Mouse (Mus musculus): ENCODE data around the gene Srsf9. TPM values are rescaled to one million over a fixed set of nuclear protein-coding genes. Genes with fewer than 3 reads are reported as not detected.
"Not testable (repeated sequence)": the region's sequence is repeated elsewhere in the genome, so short reads cannot be mapped to it uniquely, and the experiment has no call there.

Srsf9 gene
- total RNA-seq, 2 experiments from 2014 or later: 26.8 to 45.7 TPM

DNA sequence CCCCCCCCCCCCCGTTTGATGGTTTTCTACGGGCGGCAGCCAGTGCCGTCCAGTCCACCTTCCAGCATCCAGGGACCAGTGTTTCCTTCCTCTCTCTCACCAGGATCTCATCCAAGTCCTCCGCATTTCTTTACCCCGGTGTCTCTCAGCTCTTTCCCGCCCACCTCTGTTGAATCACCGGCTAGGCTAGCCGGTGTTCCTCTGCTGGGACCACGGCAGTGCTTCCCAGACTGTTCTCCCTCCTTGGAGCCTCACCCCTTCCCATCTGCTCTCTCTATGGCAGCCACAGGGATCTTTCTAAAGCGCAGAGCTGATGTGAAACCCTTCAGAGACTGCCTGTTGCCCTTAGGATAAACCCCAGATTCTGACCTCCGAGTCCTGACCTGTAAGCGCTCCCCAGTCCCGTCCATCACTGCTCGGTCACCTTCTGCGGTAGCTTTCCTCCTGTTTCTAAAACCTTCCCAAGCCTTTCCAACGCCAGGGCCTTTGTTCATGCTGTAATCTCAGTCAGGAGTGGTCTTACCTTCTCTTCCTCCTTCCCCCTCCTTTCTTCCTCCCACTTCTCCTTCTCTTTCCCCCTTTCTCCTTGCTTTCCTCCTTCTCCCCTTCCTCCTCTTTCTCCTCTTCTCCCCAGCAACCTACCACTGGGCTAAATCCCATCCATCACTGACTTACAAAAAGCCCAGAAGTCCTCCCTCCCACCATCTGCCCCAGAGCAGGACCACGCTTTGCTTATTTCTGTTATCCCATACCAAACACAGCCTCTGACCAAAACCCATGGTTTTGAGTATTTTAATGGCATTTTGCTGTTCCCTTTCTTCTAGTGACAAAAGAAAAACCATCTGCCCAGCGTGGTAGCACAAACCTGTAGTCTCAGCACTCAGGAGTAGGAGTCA is 36.1 kb downstream of the Srsf9 start:
- ATAC-seq (replicated peaks; ENCODE audit: low FRiP score, poor library complexity, severe bottlenecking): no peak

DNA sequence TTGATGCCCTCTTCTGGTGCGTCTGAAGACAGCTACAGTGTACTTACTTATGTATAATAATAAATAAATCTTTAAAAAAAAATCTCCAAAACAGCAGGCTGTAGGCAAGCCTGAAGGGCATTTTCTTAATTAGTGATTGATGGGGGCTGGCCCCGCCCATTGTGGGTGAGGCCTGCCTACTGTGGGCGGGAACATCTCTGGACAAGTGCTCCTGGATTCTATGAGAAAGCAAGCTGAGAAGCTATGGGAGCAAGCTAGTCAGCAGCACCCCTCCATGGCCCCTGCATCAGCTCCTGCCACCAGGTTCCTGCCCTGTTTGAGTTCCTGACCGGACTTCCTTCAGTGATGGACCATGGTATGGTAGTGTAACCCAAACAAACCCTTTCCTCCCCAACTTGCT is 37.8 kb downstream of the Srsf9 start:
- no peak for ATAC-seq (replicated peaks; ENCODE audit: low FRiP score, poor library complexity, severe bottlenecking)

DNA sequence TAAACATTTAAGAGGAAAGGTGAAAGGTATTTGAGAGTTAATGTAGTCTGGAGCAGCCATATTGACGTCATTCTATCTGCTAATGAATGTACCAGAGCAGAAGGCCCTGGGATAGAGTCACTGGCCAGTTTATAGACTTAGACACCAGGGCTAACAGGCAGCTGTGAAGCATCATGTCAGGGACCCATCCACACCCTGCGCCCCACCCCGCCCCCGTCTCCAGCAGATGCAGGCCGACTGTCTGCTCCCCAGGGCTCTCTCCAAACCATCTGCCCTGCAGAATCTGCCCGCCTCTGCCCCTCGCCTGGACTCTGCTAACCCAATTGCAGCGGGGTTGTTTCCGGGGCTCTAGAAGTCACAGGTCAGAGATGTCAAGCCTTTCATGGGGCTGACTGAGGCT is 44.8 kb downstream of the Srsf9 start:
- no peak for ATAC-seq (replicated peaks; ENCODE audit: low FRiP score, poor library complexity, severe bottlenecking)

GRCm38 (mm10) chr5:115373441-115374203 is 46.6 kb downstream of the Srsf9 start:
- ATAC-seq (replicated peaks; ENCODE audit: low FRiP score, poor library complexity, severe bottlenecking): no peak

GRCm38 (mm10) chr5:115374204-115374820 is 47.3 kb downstream of the Srsf9 start:
- no peak for ATAC-seq (replicated peaks; ENCODE audit: low FRiP score, poor library complexity, severe bottlenecking)

- no peak; the same call in 1 of the 2 replicates for ATAC-seq (replicated peaks; ENCODE audit: low FRiP score, poor library complexity, severe bottlenecking)
These were observed 48.5 kb downstream of the Srsf9 start for GRCm38 (mm10) chr5:115375436-115375835.

DNA sequence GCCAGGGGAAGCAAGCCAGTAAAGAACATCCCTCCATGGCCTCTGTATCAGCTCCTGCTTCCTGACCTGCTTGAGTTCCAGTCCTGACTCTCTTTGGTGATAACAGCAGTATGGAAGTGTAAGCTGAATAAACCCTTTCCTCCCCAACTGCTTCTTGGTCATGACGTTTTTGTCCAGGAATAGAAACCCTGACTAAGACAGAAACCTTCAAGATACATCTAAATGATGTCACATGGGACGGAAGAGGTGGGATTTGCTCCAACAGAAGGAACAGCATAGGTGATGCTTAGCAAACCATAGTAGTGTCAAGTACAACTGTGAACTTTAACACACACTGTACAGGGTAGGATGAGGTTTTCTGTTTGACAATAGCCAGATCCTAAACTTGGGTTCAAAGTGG is 51.9 kb downstream of the Srsf9 start:
- not testable (repeated sequence) for ATAC-seq (replicated peaks; ENCODE audit: low FRiP score, poor library complexity, severe bottlenecking)

Other genes with a start within 250 kb of the Srsf9 start
- not detected in 2 replicates for gene Gm10401, start 228.9 kb upstream of the Srsf9 start, total RNA-seq (2015; ENCODE audit: low replicate concordance)
- gene Gm10401, start 228.9 kb upstream of the Srsf9 start, total RNA-seq (2017; ENCODE audit: low replicate concordance): 1.2 and 5.8 TPM in 2 replicates
- 4.2 and 20.2 TPM in 2 replicates for gene Acads, start 207.8 kb upstream of the Srsf9 start, total RNA-seq (2015; ENCODE audit: low replicate concordance)
- gene Acads, start 207.8 kb upstream of the Srsf9 start, total RNA-seq (2017; ENCODE audit: low replicate concordance): 2.4 and 8.0 TPM in 2 replicates
- 5.4 and 5.9 TPM in 2 replicates for gene Unc119b, start 192.2 kb upstream of the Srsf9 start, total RNA-seq (2015; ENCODE audit: low replicate concordance)
- 5.4 and 6.8 TPM in 2 replicates for gene Unc119b, start 192.2 kb upstream of the Srsf9 start, total RNA-seq (2017; ENCODE audit: low replicate concordance)
- gene Mlec, start 169.0 kb upstream of the Srsf9 start, total RNA-seq (2015; ENCODE audit: low replicate concordance): 32.3 and 36.8 TPM in 2 replicates
- 23.2 and 25.9 TPM in 2 replicates for gene Mlec, start 169.0 kb upstream of the Srsf9 start, total RNA-seq (2017; ENCODE audit: low replicate concordance)
- not detected in 2 replicates for gene Cabp1, start 132.8 kb upstream of the Srsf9 start, total RNA-seq (2015; ENCODE audit: low replicate concordance)
- not detected in 2 replicates for gene Cabp1, start 132.8 kb upstream of the Srsf9 start, total RNA-seq (2017; ENCODE audit: low replicate concordance)
- 45.8 and 70.0 TPM in 2 replicates for gene Pop5, start 91.3 kb upstream of the Srsf9 start, total RNA-seq (2015; ENCODE audit: low replicate concordance)
- 29.8 and 33.7 TPM in 2 replicates for gene Pop5, start 91.3 kb upstream of the Srsf9 start, total RNA-seq (2017; ENCODE audit: low replicate concordance)
- 170 and 198 TPM in 2 replicates for gene Rnf10, start 54.3 kb upstream of the Srsf9 start, total RNA-seq (2015; ENCODE audit: low replicate concordance)
- gene Rnf10, start 54.3 kb upstream of the Srsf9 start, total RNA-seq (2017; ENCODE audit: low replicate concordance): 378 and 474 TPM in 2 replicates
- gene Coq5, start 47.5 kb upstream of the Srsf9 start, total RNA-seq (2015; ENCODE audit: low replicate concordance): 7.2 and 8.4 TPM in 2 replicates
- 12.8 and 15.9 TPM in 2 replicates for gene Coq5, start 47.5 kb upstream of the Srsf9 start, total RNA-seq (2017; ENCODE audit: low replicate concordance)
- 310 and 338 TPM in 2 replicates for gene Dynll1, start 26.2 kb upstream of the Srsf9 start, total RNA-seq (2015; ENCODE audit: low replicate concordance)
- 98.2 and 201 TPM in 2 replicates for gene Dynll1, start 26.2 kb upstream of the Srsf9 start, total RNA-seq (2017; ENCODE audit: low replicate concordance)
- gene Gatc, start 14.0 kb downstream of the Srsf9 start, total RNA-seq (2015; ENCODE audit: low replicate concordance): 25.6 and 32.3 TPM in 2 replicates
- gene Gatc, start 14.0 kb downstream of the Srsf9 start, total RNA-seq (2017; ENCODE audit: low replicate concordance): 6.4 and 10.9 TPM in 2 replicates
- gene Triap1, start 14.0 kb downstream of the Srsf9 start, total RNA-seq (2015; ENCODE audit: low replicate concordance): 19.3 and 19.8 TPM in 2 replicates
- gene Triap1, start 14.0 kb downstream of the Srsf9 start, total RNA-seq (2017; ENCODE audit: low replicate concordance): 3.2 and 8.5 TPM in 2 replicates
- gene Cox6a1, start 21.8 kb downstream of the Srsf9 start, total RNA-seq (2015; ENCODE audit: low replicate concordance): 265 and 340 TPM in 2 replicates
- 55.4 and 95.0 TPM in 2 replicates for gene Cox6a1, start 21.8 kb downstream of the Srsf9 start, total RNA-seq (2017; ENCODE audit: low replicate concordance)
- not detected in 2 replicates for gene Msi1, start 102.4 kb downstream of the Srsf9 start, total RNA-seq (2015; ENCODE audit: low replicate concordance)
- not detected in 2 replicates for gene Msi1, start 102.4 kb downstream of the Srsf9 start, total RNA-seq (2017; ENCODE audit: low replicate concordance)
- not detected in 2 replicates for gene Pla2g1b, start 139.1 kb downstream of the Srsf9 start, total RNA-seq (2015; ENCODE audit: low replicate concordance)
- gene Pla2g1b, start 139.1 kb downstream of the Srsf9 start, total RNA-seq (2017; ENCODE audit: low replicate concordance): not detected in 2 replicates
- gene Sirt4, start 157.5 kb downstream of the Srsf9 start, total RNA-seq (2015; ENCODE audit: low replicate concordance): 1.8 TPM in 1 of 2 replicates, not detected in the other
- 3.3 TPM in 1 of 2 replicates, not detected in the other for gene Sirt4, start 157.5 kb downstream of the Srsf9 start, total RNA-seq (2017; ENCODE audit: low replicate concordance)
- 18.9 and 24.5 TPM in 2 replicates for gene Pxn, start 179.5 kb downstream of the Srsf9 start, total RNA-seq (2015; ENCODE audit: low replicate concordance)
- 11.1 and 21.2 TPM in 2 replicates for gene Pxn, start 179.5 kb downstream of the Srsf9 start, total RNA-seq (2017; ENCODE audit: low replicate concordance)
- 1,000 and 1,025 TPM in 2 replicates for gene Rplp0, start 232.3 kb downstream of the Srsf9 start, total RNA-seq (2015; ENCODE audit: low replicate concordance)
- gene Rplp0, start 232.3 kb downstream of the Srsf9 start, total RNA-seq (2017; ENCODE audit: low replicate concordance): 380 and 735 TPM in 2 replicates
- gene Gcn1l1, start 238.1 kb downstream of the Srsf9 start, total RNA-seq (2015; ENCODE audit: low replicate concordance): 9.4 and 17.6 TPM in 2 replicates
- 13.7 and 14.1 TPM in 2 replicates for gene Gcn1l1, start 238.1 kb downstream of the Srsf9 start, total RNA-seq (2017; ENCODE audit: low replicate concordance)

Data from erythroid progenitor cell, adult 5-6 weeks (primary cell).